Mouse (Mus musculus): ENCODE data around the gene Mvk. TPM values are rescaled to one million over a fixed set of nuclear protein-coding genes. Genes with fewer than 3 reads are reported as not detected.
A peak's percentile ranks its signal among the peaks of the same experiment; 100 is the strongest.

Gene Mvk
- total and polyA plus RNA-seq, 2 experiments from 2014 or later: 12.6 to 24.6 TPM

- no peak overlapping the region for H3K4me2 ChIP-seq (ENCODE audit: low read depth, low read length)
- TF ChIP-seq CTCF (IDR thresholded peaks at IDR 0.05; ENCODE audit: low read depth) (no peak), EP300 (IDR thresholded peaks at IDR 0.05; ENCODE audit: low read depth) (no peak)
- H3K27ac ChIP-seq (ENCODE audit: low read depth): no peak overlapping the region
- no peaks in the 10 kb centered on the region for H3K9me3 ChIP-seq (replicated peaks; ENCODE audit: control insufficient read depth, low read length)
- no peaks in the 10 kb centered on the region for H3K36me3 ChIP-seq (replicated peaks; ENCODE audit: control insufficient read depth, insufficient read depth, low read length)
- no peak for DNase-seq (ENCODE audit: low spot score)
- no peak overlapping the region for H3K4me3 ChIP-seq (ENCODE audit: low read depth, low read length)
- H3K4me1 ChIP-seq (ENCODE audit: control insufficient read depth, insufficient read depth): no peaks in the 10 kb centered on the region
- 72% methylated on average over 18 of the region's 18 CpGs for WGBS
- H3K27me3 ChIP-seq (ENCODE audit: control insufficient read depth, insufficient read depth, low read length): no peaks in the 10 kb centered on the region; the same call in 1 of the 2 replicates
- ATAC-seq (ENCODE audit: insufficient read depth, low read depth): no peak
- no peak overlapping the region for H3K9ac ChIP-seq (replicated peaks; ENCODE audit: low read depth, low read length)
Measured at GRCm38 (mm10) chr5:114428621-114429020, 15.4 kb upstream of the Mvk start.

DNA sequence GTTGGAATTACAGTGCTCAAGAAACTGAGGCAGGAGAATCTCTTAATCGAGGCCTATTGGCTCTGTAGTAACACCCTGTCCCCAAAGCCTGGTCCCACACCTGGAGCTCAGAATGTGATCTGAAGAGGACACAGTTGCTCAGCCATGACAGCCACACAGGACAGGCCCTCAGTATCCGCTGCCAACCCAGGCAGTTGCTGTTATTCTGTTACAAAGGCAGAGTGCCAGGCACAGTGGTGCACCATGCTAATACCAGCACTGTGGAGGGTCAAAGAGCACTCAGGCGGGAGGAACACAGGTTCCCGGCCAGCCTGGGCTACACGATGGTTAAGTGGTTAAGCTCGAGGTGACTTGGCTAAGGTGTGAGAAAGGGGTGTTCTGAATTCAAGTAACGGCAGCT lies 14.3 kb upstream of the Mvk start:
- Histone ChIP-seq H3K9me3 (replicated peaks; ENCODE audit: control insufficient read depth, low read length) (no peaks in the 10 kb centered on the region), H3K4me3 (ENCODE audit: low read depth, low read length) (no peak overlapping the region), H3K9ac (replicated peaks; ENCODE audit: low read depth, low read length) (no peak overlapping the region), H3K36me3 (replicated peaks; ENCODE audit: control insufficient read depth, insufficient read depth, low read length) (no peaks in the 10 kb centered on the region), H3K27ac (ENCODE audit: low read depth) (no peak overlapping the region), H3K4me2 (ENCODE audit: low read depth, low read length) (no peak overlapping the region), H3K27me3 (ENCODE audit: control insufficient read depth, insufficient read depth, low read length) (no peaks in the 10 kb centered on the region), H3K4me1 (ENCODE audit: control insufficient read depth, insufficient read depth) (no peaks in the 10 kb centered on the region)
- ATAC-seq (ENCODE audit: insufficient read depth, low read depth) (no peak), DNase-seq (ENCODE audit: low spot score) (no peak)
- 77% methylated on average over 7 of the region's 7 CpGs for WGBS
- TF ChIP-seq EP300 (IDR thresholded peaks at IDR 0.05; ENCODE audit: low read depth) (no peak), CTCF (IDR thresholded peaks at IDR 0.05; ENCODE audit: low read depth) (no peak)

- Histone ChIP-seq H3K4me2 (ENCODE audit: low read depth, low read length) (no peak overlapping the region), H3K36me3 (replicated peaks; ENCODE audit: control insufficient read depth, insufficient read depth, low read length) (peaks cover 17% of the 10 kb centered on the region), H3K4me3 (ENCODE audit: low read depth, low read length) (no peak overlapping the region), H3K4me1 (ENCODE audit: control insufficient read depth, insufficient read depth) (no peaks in the 10 kb centered on the region), H3K9ac (replicated peaks; ENCODE audit: low read depth, low read length) (no peak overlapping the region), H3K27ac (ENCODE audit: low read depth) (no peak overlapping the region), H3K9me3 (replicated peaks; ENCODE audit: control insufficient read depth, low read length) (no peaks in the 10 kb centered on the region), H3K27me3 (ENCODE audit: control insufficient read depth, insufficient read depth, low read length) (no peaks in the 10 kb centered on the region)
- DNase-seq (ENCODE audit: low spot score) (no peak), ATAC-seq (ENCODE audit: insufficient read depth, low read depth) (no peak)
- 85% methylated on average over 8 of the region's 8 CpGs for WGBS
- TF ChIP-seq CTCF (IDR thresholded peaks at IDR 0.05; ENCODE audit: low read depth): no peak
- TF ChIP-seq EP300 (IDR thresholded peaks at IDR 0.05; ENCODE audit: low read depth): no peak
Measured at GRCm38 (mm10) chr5:114434359-114434758, 9.7 kb upstream of the Mvk start.

GRCm38 (mm10) chr5:114435588-114435987 lies 8.5 kb upstream of the Mvk start:
- no peak overlapping the region for H3K4me3 ChIP-seq (ENCODE audit: low read depth, low read length)
- DNase-seq (ENCODE audit: low spot score) (no peak), ATAC-seq (ENCODE audit: insufficient read depth, low read depth) (no peak)
- no peak overlapping the region for H3K4me2 ChIP-seq (ENCODE audit: low read depth, low read length)
- TF ChIP-seq EP300 (IDR thresholded peaks at IDR 0.05; ENCODE audit: low read depth): no peak
- H3K9me3 ChIP-seq (replicated peaks; ENCODE audit: control insufficient read depth, low read length): no peaks in the 10 kb centered on the region
- H3K27me3 ChIP-seq (ENCODE audit: control insufficient read depth, insufficient read depth, low read length): no peaks in the 10 kb centered on the region
- peaks cover 17% of the 10 kb centered on the region for H3K36me3 ChIP-seq (replicated peaks; ENCODE audit: control insufficient read depth, insufficient read depth, low read length)
- no peaks in the 10 kb centered on the region for H3K4me1 ChIP-seq (ENCODE audit: control insufficient read depth, insufficient read depth)
- WGBS: 91% methylated on average over 14 of the region's 14 CpGs
- no peak overlapping the region for H3K9ac ChIP-seq (replicated peaks; ENCODE audit: low read depth, low read length)
- H3K27ac ChIP-seq (ENCODE audit: low read depth): no peak overlapping the region

DNA sequence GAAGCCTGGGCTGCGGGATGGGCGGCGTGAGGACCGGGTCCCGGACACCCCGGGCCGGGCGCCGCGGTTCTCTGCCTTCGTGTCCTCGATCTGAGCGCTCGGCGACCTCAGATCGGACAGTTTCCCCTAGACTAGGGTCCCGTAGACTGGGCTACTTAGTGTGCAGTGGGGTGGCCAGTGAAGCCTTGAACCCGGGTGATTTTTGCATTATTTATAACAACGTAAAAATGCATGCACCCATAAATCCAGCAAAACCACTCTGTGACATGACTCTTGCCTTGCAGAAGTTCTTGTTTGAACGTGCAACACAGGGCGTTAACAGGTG lies 261 bp downstream of the Mvk start:
- ATAC-seq (ENCODE audit: insufficient read depth, low read depth): no peak
- H3K36me3 ChIP-seq (replicated peaks; ENCODE audit: control insufficient read depth, insufficient read depth, low read length): peaks cover 12% of the 10 kb centered on the region
- peaks cover 7% of the 10 kb centered on the region for H3K4me1 ChIP-seq (ENCODE audit: control insufficient read depth, insufficient read depth)
- 0 out of 2 replicates have a peak, but pooled peaks have one; percentile 9 for TF ChIP-seq EP300 (IDR thresholded peaks at IDR 0.05; ENCODE audit: low read depth)
- no peak for TF ChIP-seq CTCF (IDR thresholded peaks at IDR 0.05; ENCODE audit: low read depth)
- peak overlapping the region; percentile 66 for H3K4me3 ChIP-seq (ENCODE audit: low read depth, low read length)
- peak overlapping the region; percentile 42; the same call in 1 of the 2 replicates for H3K9ac ChIP-seq (replicated peaks; ENCODE audit: low read depth, low read length)
- no peak overlapping the region for H3K27ac ChIP-seq (ENCODE audit: low read depth)
- no peaks in the 10 kb centered on the region for H3K27me3 ChIP-seq (ENCODE audit: control insufficient read depth, insufficient read depth, low read length)
- H3K9me3 ChIP-seq (replicated peaks; ENCODE audit: control insufficient read depth, low read length): no peaks in the 10 kb centered on the region
- peak overlapping the region; percentile 75 for H3K4me2 ChIP-seq (ENCODE audit: low read depth, low read length)
- DNase-seq (ENCODE audit: low spot score): no peak
- WGBS: 2% methylated on average over 21 of the region's 21 CpGs

GRCm38 (mm10) chr5:114449011-114449410 lies 4.9 kb downstream of the Mvk start:
- no peak overlapping the region for H3K4me2 ChIP-seq (ENCODE audit: low read depth, low read length)
- H3K4me1 ChIP-seq (ENCODE audit: control insufficient read depth, insufficient read depth): peaks cover 7% of the 10 kb centered on the region
- no peaks in the 10 kb centered on the region for H3K9me3 ChIP-seq (replicated peaks; ENCODE audit: control insufficient read depth, low read length)
- TF ChIP-seq CTCF (IDR thresholded peaks at IDR 0.05; ENCODE audit: low read depth): no peak
- no peak for TF ChIP-seq EP300 (IDR thresholded peaks at IDR 0.05; ENCODE audit: low read depth)
- ATAC-seq (ENCODE audit: insufficient read depth, low read depth) (no peak), DNase-seq (ENCODE audit: low spot score) (no peak)
- H3K9ac ChIP-seq (replicated peaks; ENCODE audit: low read depth, low read length): no peak overlapping the region
- no peaks in the 10 kb centered on the region for H3K27me3 ChIP-seq (ENCODE audit: control insufficient read depth, insufficient read depth, low read length)
- 77% methylated on average over 4 of the region's 4 CpGs for WGBS
- peaks cover 17% of the 10 kb centered on the region for H3K36me3 ChIP-seq (replicated peaks; ENCODE audit: control insufficient read depth, insufficient read depth, low read length)
- H3K4me3 ChIP-seq (ENCODE audit: low read depth, low read length): no peak overlapping the region
- no peak overlapping the region for H3K27ac ChIP-seq (ENCODE audit: low read depth)
